Mouse (Mus musculus): ENCODE data around the gene Nfix.
A peak's percentile ranks its signal among the peaks of the same experiment; 100 is the strongest.

The Nfix gene

DNA sequence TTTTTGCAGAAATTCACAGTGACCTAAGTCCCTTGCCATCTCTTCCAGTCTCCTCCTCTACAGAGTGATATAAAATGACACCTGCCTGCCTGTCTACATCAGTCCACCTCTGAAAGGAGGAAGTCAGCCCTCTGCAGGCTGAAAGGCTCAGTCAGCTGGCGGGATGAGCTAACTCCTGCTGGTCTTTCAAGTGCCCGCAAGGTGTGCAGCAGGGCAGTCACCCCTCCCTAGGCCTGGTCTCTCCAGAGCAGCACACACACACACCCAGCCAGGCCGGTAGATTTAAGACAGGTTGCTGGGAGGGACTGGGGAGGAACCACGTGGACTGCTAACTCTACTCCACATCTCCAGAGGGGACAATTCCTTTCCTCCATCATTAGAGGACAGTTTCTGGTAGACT is 36.0 kb downstream of the Nfix start:
- no peak overlapping the region for H3K4me3 ChIP-seq (replicated peaks; ENCODE audit: low read length)
- no peak for TF ChIP-seq NANOG (IDR thresholded peaks at IDR 0.05; ENCODE audit: borderline replicate concordance, low read length)
- TF ChIP-seq POU5F1 (IDR thresholded peaks at IDR 0.05; ENCODE audit: borderline replicate concordance, low read length) = no peak
- no peak for TF ChIP-seq CTCF (conservative IDR thresholded peaks at IDR 0.05; ENCODE audit: low read length)
- H3K4me1 ChIP-seq (replicated peaks; ENCODE audit: low read depth, low read length) = no peaks in the 10 kb centered on the region
- no peaks in the 10 kb centered on the region for H3K36me3 ChIP-seq (ENCODE audit: insufficient read depth, low read length)
- H3K9me3 ChIP-seq (ENCODE audit: low read length) = no peaks in the 10 kb centered on the region
- peaks cover 86% of the 10 kb centered on the region for H3K27me3 ChIP-seq (ENCODE audit: insufficient read depth, low read length)

DNA sequence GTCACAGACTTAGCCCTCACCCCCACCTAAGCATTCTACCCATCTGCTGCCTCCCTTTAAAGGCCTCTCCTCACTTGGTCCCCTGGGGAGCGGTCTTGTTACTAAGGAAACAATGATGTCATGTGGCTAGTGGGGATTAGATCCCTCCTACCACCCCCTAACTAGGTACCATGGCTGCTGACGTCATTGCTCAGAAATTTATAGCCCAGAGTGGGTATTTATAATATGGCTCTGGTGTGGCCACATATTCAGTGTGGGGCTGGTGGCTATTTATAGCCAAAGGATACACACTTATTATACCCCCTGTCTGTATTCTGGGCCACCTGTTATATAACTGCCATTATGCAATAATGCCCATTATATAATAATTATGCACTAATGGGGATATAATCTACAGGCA is 39.2 kb downstream of the Nfix start:
- Histone ChIP-seq H3K27me3 (ENCODE audit: insufficient read depth, low read length) (peaks cover 74% of the 10 kb centered on the region), H3K4me1 (replicated peaks; ENCODE audit: low read depth, low read length) (no peaks in the 10 kb centered on the region), H3K4me3 (replicated peaks; ENCODE audit: low read length) (no peak overlapping the region), H3K36me3 (ENCODE audit: insufficient read depth, low read length) (no peaks in the 10 kb centered on the region), H3K9me3 (ENCODE audit: low read length) (no peaks in the 10 kb centered on the region)
- TF ChIP-seq NANOG (IDR thresholded peaks at IDR 0.05; ENCODE audit: borderline replicate concordance, low read length) (no peak), CTCF (conservative IDR thresholded peaks at IDR 0.05; ENCODE audit: low read length) (no peak), POU5F1 (IDR thresholded peaks at IDR 0.05; ENCODE audit: borderline replicate concordance, low read length) (no peak)

DNA sequence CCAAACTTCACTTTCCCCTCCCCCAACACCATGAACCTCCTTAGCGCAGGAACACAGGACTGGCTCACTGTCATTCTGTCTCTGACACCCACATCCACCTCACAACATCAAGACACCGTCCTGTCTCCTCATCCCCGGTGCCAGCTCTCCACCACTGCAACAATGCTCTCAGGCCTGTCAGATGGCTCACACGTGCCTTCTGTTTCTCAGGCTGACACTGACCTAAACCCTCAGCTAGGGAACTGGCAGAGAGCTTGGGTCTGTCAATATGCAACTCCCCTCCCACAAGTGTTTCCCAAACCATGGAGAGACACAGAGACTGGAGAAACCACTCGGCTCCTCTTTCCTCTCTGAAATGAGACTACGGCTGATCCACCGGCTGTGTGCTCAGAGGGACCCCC is 39.7 kb downstream of the Nfix start:
- Histone ChIP-seq H3K4me1 (replicated peaks; ENCODE audit: low read depth, low read length) (no peaks in the 10 kb centered on the region), H3K36me3 (ENCODE audit: insufficient read depth, low read length) (no peaks in the 10 kb centered on the region), H3K27me3 (ENCODE audit: insufficient read depth, low read length) (peaks cover 74% of the 10 kb centered on the region), H3K4me3 (replicated peaks; ENCODE audit: low read length) (no peak overlapping the region), H3K9me3 (ENCODE audit: low read length) (no peaks in the 10 kb centered on the region)
- TF ChIP-seq NANOG (IDR thresholded peaks at IDR 0.05; ENCODE audit: borderline replicate concordance, low read length) = no peak
- no peak for TF ChIP-seq CTCF (conservative IDR thresholded peaks at IDR 0.05; ENCODE audit: low read length)
- no peak for TF ChIP-seq POU5F1 (IDR thresholded peaks at IDR 0.05; ENCODE audit: borderline replicate concordance, low read length)

DNA sequence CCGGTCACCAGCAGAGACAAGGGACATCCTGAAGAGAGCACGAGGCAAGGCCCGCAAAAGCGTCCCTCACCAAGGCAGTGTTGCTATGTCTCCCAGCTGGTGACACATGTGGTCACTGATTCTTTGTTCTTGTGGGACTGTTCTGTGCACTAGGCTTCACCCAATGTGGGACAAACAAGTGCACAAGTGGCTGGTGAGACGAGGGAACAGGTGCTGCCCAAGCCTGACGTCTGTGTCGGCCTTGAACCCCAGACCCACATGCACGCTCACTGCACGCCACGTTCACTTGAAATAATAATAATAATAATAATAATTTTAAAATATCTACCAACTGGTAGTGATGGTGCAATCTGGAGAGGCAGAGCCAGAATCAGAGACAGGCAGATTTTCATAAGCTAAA is 40.4 kb downstream of the Nfix start:
- Histone ChIP-seq H3K36me3 (ENCODE audit: insufficient read depth, low read length) (no peaks in the 10 kb centered on the region), H3K4me3 (replicated peaks; ENCODE audit: low read length) (no peak overlapping the region), H3K4me1 (replicated peaks; ENCODE audit: low read depth, low read length) (no peaks in the 10 kb centered on the region), H3K9me3 (ENCODE audit: low read length) (no peaks in the 10 kb centered on the region), H3K27me3 (ENCODE audit: insufficient read depth, low read length) (peaks cover 69% of the 10 kb centered on the region)
- no peak for TF ChIP-seq CTCF (conservative IDR thresholded peaks at IDR 0.05; ENCODE audit: low read length)
- TF ChIP-seq NANOG (IDR thresholded peaks at IDR 0.05; ENCODE audit: borderline replicate concordance, low read length) = no peak
- no peak for TF ChIP-seq POU5F1 (IDR thresholded peaks at IDR 0.05; ENCODE audit: borderline replicate concordance, low read length)

DNA sequence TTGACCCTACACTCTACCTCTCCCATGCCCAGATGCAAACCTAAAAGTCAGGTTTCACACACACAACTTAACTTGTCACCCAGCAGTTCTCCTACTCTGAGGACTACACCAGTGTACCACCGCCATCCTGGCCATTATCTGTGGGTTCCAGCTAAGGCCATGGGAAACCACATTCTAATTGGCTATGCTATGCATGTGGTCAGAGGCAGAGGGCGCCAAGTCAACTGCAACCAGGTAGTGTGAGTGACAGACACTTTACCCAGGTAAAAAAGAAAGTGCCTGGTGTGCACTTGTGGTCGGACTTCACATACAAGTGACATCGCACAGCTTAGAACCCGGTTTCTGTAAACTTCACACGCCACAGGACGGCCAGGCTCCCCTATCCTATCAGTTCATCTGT is 41.0 kb downstream of the Nfix start:
- Histone ChIP-seq H3K27me3 (ENCODE audit: insufficient read depth, low read length) (peaks cover 63% of the 10 kb centered on the region), H3K9me3 (ENCODE audit: low read length) (no peaks in the 10 kb centered on the region), H3K4me3 (replicated peaks; ENCODE audit: low read length) (no peak overlapping the region), H3K36me3 (ENCODE audit: insufficient read depth, low read length) (no peaks in the 10 kb centered on the region), H3K4me1 (replicated peaks; ENCODE audit: low read depth, low read length) (no peaks in the 10 kb centered on the region)
- no peak for TF ChIP-seq NANOG (IDR thresholded peaks at IDR 0.05; ENCODE audit: borderline replicate concordance, low read length)
- TF ChIP-seq CTCF (conservative IDR thresholded peaks at IDR 0.05; ENCODE audit: low read length) = peak; percentile 22; the same call in 1 of the 2 replicates

DNA sequence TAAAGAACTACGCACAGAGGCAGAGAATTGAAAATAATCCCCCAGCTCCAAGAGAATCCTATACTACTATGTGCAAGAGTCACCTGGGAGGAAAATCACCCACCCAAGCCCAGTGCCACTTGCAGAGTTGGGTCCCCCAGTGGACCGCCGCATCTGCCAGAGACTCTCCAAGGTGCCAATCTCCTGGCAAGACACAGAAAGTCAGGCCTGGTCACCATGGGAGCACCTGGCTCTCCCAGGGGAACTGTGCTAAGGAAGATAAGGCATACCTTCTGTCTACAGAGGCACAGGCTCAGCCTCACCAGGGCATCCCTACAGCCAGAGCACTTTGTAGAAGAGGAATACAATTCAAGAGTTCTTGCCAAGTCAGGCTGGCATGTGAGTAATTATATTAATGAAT is 41.8 kb downstream of the Nfix start:
- H3K36me3 ChIP-seq (ENCODE audit: insufficient read depth, low read length) = no peaks in the 10 kb centered on the region
- no peak overlapping the region for H3K4me3 ChIP-seq (replicated peaks; ENCODE audit: low read length)
- peaks cover 61% of the 10 kb centered on the region for H3K27me3 ChIP-seq (ENCODE audit: insufficient read depth, low read length)
- H3K9me3 ChIP-seq (ENCODE audit: low read length) = no peaks in the 10 kb centered on the region
- no peaks in the 10 kb centered on the region for H3K4me1 ChIP-seq (replicated peaks; ENCODE audit: low read depth, low read length)
- no peak for TF ChIP-seq CTCF (conservative IDR thresholded peaks at IDR 0.05; ENCODE audit: low read length)

DNA sequence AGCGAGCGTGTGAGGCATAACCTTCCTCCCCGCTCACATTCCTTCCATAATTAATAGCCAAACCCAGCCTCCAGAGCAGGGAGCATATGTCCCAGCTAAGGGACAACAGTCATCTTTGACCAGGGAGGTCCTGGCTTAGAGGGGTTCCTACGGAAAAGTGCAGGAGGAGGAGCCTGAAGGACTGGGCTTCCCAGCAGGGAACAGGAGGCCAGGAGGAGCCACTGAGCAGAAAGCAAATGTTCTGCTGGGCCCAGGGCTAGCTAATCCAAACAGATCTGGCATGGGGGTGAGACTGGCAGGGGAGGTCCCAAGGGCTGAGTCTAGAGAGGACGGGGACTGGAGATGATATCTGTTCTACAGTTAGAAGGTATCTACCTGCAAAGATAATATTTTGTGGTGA is 42.6 kb downstream of the Nfix start:
- Histone ChIP-seq H3K4me3 (replicated peaks; ENCODE audit: low read length) (no peak overlapping the region), H3K4me1 (replicated peaks; ENCODE audit: low read depth, low read length) (no peaks in the 10 kb centered on the region), H3K36me3 (ENCODE audit: insufficient read depth, low read length) (no peaks in the 10 kb centered on the region), H3K27me3 (ENCODE audit: insufficient read depth, low read length) (peaks cover 62% of the 10 kb centered on the region), H3K9me3 (ENCODE audit: low read length) (no peaks in the 10 kb centered on the region)
- TF ChIP-seq CTCF (conservative IDR thresholded peaks at IDR 0.05; ENCODE audit: low read length) = no peak
- TF ChIP-seq POU5F1 (IDR thresholded peaks at IDR 0.05; ENCODE audit: borderline replicate concordance, low read length) = no peak
- no peak for TF ChIP-seq NANOG (IDR thresholded peaks at IDR 0.05; ENCODE audit: borderline replicate concordance, low read length)

DNA sequence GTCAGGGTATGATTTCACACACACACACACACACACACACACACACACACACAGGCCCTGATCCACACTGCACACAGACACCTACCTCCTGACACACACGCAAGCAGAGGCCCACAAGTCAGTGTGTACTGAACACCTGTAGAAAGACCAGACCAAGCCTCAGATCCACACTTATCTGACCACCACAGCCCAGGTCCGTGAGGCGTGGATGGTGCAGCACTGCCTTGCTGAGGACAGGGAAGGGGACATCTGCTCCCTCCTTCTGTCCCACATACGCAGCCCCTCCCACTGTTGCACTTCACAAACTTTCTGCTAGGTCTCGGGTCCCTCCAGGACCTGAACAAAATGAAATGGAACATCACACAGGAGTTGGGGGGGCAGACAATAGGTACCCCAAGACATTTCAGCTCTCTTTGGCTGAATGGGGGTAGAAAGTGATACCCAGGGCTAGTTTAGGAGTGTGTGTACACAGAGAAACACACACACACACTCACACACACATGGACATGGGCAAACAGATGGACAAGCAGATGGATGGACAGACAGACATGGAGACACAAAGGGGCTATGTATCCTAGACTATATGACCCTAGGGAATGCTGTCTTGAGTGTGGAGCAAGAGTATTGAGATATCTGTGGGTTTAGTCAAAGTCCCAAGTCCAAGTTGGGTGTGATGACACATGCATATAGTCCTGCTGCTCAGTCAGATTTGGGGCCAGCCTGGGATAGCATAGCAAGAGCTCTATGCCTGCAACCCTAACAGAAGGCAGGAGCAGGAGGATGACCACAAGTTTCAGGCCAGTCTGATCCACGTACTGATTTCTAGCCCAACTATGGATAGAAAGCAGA is 47.2 kb downstream of the Nfix start:
- Histone ChIP-seq H3K36me3 (ENCODE audit: insufficient read depth, low read length) (no peaks in the 10 kb centered on the region), H3K4me1 (replicated peaks; ENCODE audit: low read depth, low read length) (peaks cover 19% of the 10 kb centered on the region), H3K9me3 (ENCODE audit: low read length) (no peaks in the 10 kb centered on the region), H3K27me3 (ENCODE audit: insufficient read depth, low read length) (peaks cover 66% of the 10 kb centered on the region), H3K4me3 (replicated peaks; ENCODE audit: low read length) (no peak overlapping the region)
- no peak for TF ChIP-seq POU5F1 (IDR thresholded peaks at IDR 0.05; ENCODE audit: borderline replicate concordance, low read length)
- no peak for TF ChIP-seq NANOG (IDR thresholded peaks at IDR 0.05; ENCODE audit: borderline replicate concordance, low read length)

DNA sequence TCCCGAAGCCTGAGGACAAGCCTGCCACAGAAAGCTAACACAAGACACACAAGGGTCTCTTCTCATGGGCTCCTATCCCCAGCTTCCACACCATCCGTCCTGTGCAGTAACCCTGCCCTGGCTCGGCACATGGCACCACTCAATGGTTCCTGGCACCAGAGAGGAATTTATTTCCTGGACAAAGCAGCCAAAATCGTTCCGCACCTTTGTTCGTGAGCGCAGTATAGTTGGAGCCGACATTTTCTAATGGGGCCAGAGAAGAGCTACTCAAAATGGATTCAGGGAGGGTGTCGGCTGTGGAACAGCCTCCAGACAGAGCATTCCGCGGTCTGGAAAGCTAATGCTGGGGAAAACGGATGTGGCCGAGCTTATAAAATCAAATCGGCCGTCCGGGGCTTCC is 50.6 kb downstream of the Nfix start:
- Histone ChIP-seq H3K4me3 (replicated peaks; ENCODE audit: low read length) (no peak overlapping the region), H3K36me3 (ENCODE audit: insufficient read depth, low read length) (no peaks in the 10 kb centered on the region), H3K27me3 (ENCODE audit: insufficient read depth, low read length) (peaks cover 79% of the 10 kb centered on the region), H3K9me3 (ENCODE audit: low read length) (no peaks in the 10 kb centered on the region), H3K4me1 (replicated peaks; ENCODE audit: low read depth, low read length) (peaks cover 33% of the 10 kb centered on the region)
- TF ChIP-seq POU5F1 (IDR thresholded peaks at IDR 0.05; ENCODE audit: borderline replicate concordance, low read length) (no peak), NANOG (IDR thresholded peaks at IDR 0.05; ENCODE audit: borderline replicate concordance, low read length) (no peak), CTCF (conservative IDR thresholded peaks at IDR 0.05; ENCODE audit: low read length) (no peak)
